Comparison of ENCODE assay signal across 18 mouse cellular contexts in genomic region chr4:8953181-8953580, GRCm38 (mm10).
A peak's percentile ranks its signal among the peaks of the same experiment; 100 is the strongest.
DNase-seq lines count a peak whose midpoint lies in the region; ATAC-seq lines count a peak whose summit lies in the region.
"Had no signal": no experiment of that assay in that cellular context is flagged by ENCODE, and none has a peak within 500 bp of the region (broad histone marks: within the 10 kb centered on the region; RNA-seq: fewer than 3 reads in every experiment).

No protein-coding gene starts in this region.

- H3K27me3 ChIP-seq in heart, embryonic 10.5 days (ENCODE audit: insufficient read depth, poor library complexity, severe bottlenecking), result no peaks in the 10 kb centered on the region
- no peaks in the 10 kb centered on the region for H3K27me3 ChIP-seq in midbrain, embryonic 10.5 days (ENCODE audit: low read depth, poor library complexity, severe bottlenecking)
- H3K27me3 ChIP-seq in midbrain, embryonic 13.5 days, result no peaks in the 10 kb centered on the region
- H3K27me3 ChIP-seq: forebrain, embryonic 15.5 days; midbrain, embryonic 12.5 days; neural tube, embryonic 12.5 days had no signal

- H3K4me1 ChIP-seq in heart, embryonic 10.5 days, result peaks cover 43% of the 10 kb centered on the region
- peaks cover 48% of the 10 kb centered on the region for H3K4me1 ChIP-seq in midbrain, embryonic 10.5 days
- peaks cover 46% of the 10 kb centered on the region for H3K4me1 ChIP-seq in midbrain, embryonic 13.5 days (replicated peaks)

- ATAC-seq in midbrain, embryonic 13.5 days, result no peak
- ATAC-seq: activated CD4-positive, CD25-positive, alpha-beta regulatory T cell, adult 4 months; forebrain, embryonic 15.5 days; intestine, postnatal 0 days; lung, postnatal 0 days had no signal

- DNase-seq in heart, embryonic 10.5 days (ENCODE audit: low spot score), result no peak
- no peak for DNase-seq in heart, postnatal 14 days
- DNase-seq in kidney, adult 11 months, result peak; percentile 7
- no peak for DNase-seq in kidney, adult 18-20 months
- no peak for DNase-seq in midbrain, embryonic 10.5 days (ENCODE audit: low spot score)
- DNase-seq in B cell, adult 2 months, result no peak
- DNase-seq: cerebellum, adult 2 months; heart, postnatal 36 days; liver; right cerebral cortex, postnatal 4 days had no signal

- H3K36me3 ChIP-seq in heart, embryonic 10.5 days, result no peaks in the 10 kb centered on the region
- no peaks in the 10 kb centered on the region for H3K36me3 ChIP-seq in midbrain, embryonic 10.5 days
- H3K36me3 ChIP-seq in midbrain, embryonic 13.5 days, result no peaks in the 10 kb centered on the region
- H3K36me3 ChIP-seq: forebrain, embryonic 15.5 days; midbrain, embryonic 12.5 days; neural tube, embryonic 12.5 days had no signal

- H3K27ac ChIP-seq in heart, embryonic 10.5 days, result peak overlapping the region; percentile 88; the same call in 1 of the 2 replicates
- peak overlapping the region; percentile 39; the same call in 1 of the 2 replicates for H3K27ac ChIP-seq in midbrain, embryonic 10.5 days (replicated peaks)
- no peak overlapping the region for H3K27ac ChIP-seq in midbrain, embryonic 13.5 days
- H3K27ac ChIP-seq: forebrain, embryonic 15.5 days; midbrain, embryonic 12.5 days; neural tube, embryonic 12.5 days had no signal

- H3K4me3 ChIP-seq in heart, embryonic 10.5 days, result no peak overlapping the region
- no peak overlapping the region for H3K4me3 ChIP-seq in midbrain, embryonic 10.5 days
- H3K4me3 ChIP-seq in midbrain, embryonic 13.5 days (replicated peaks), result no peak overlapping the region
- H3K4me3 ChIP-seq: erythroblast, embryonic 14.5 days; forebrain, embryonic 15.5 days; midbrain, embryonic 12.5 days; neural tube, embryonic 12.5 days had no signal

- no peaks in the 10 kb centered on the region for H3K9me3 ChIP-seq in heart, embryonic 10.5 days
- H3K9me3 ChIP-seq in midbrain, embryonic 10.5 days (replicated peaks), result no peaks in the 10 kb centered on the region
- H3K9me3 ChIP-seq in midbrain, embryonic 13.5 days, result no peaks in the 10 kb centered on the region
- H3K9me3 ChIP-seq: forebrain, embryonic 15.5 days; midbrain, embryonic 12.5 days; neural tube, embryonic 12.5 days had no signal

- WGBS in heart, embryonic 10.5 days, result 88% methylated on average over 7 of the region's 7 CpGs
- WGBS in midbrain, embryonic 10.5 days, result 92% methylated on average over 7 of the region's 7 CpGs
- 89% methylated on average over 7 of the region's 7 CpGs for WGBS in midbrain, embryonic 13.5 days

- intact Hi-C loops in heart, postnatal 14 days (cut with DNase I), result loop anchor here (5.0 kb wide), 1 partner anchor 41 kb away; no protein-coding TSS in a partner anchor

- H3K4me2 ChIP-seq in midbrain, embryonic 13.5 days (replicated peaks), result no peak overlapping the region
- H3K4me2 ChIP-seq: forebrain, embryonic 15.5 days; midbrain, embryonic 12.5 days; neural tube, embryonic 12.5 days had no signal

- no peak overlapping the region for H3K9ac ChIP-seq in midbrain, embryonic 13.5 days (replicated peaks)
- H3K9ac ChIP-seq: forebrain, embryonic 15.5 days; midbrain, embryonic 12.5 days; neural tube, embryonic 12.5 days had no signal
